Mouse (Mus musculus) liver, postnatal 0 days (tissue): Measurements from ENCODE around the gene Gse1. TPM values are rescaled to one million over a fixed set of nuclear protein-coding genes. Genes with fewer than 3 reads are reported as not detected.

Experiments
- ATAC-seq: fragments of 200-750 bp; cut with Nextera tagmentation; 2 replicates; pipeline ENCODE4 v1.8.0; 2017; ENCODE audit warnings: mild to moderate bottlenecking, moderate library complexity
- DNase-seq: peaks from one replicate; pipeline ENCODE4 v3.0.0-alpha.2; 2016
- H3K27ac ChIP-seq: fragments of 300-500 bp; sonication (generic); 2 replicates; pipeline ENCODE4 v1.5.1; 2014; ENCODE audit warnings: antibody characterized with exemption, moderate library complexity, mild to moderate bottlenecking, low read depth
- H3K27me3 ChIP-seq: fragments of 300-500 bp; sonication (generic); 2 replicates; pipeline ENCODE4 v1.6.1; 2014; ENCODE audit warnings: low read length, control low read depth, mixed read lengths; ENCODE audit not compliant: insufficient read depth
- H3K36me3 ChIP-seq: fragments of 300-500 bp; sonication (generic); replicated peaks from 2 replicates; pipeline ENCODE4 v1.6.1; 2014; ENCODE audit warnings: mild to moderate bottlenecking, control low read depth, low read length, moderate library complexity, mixed read lengths; ENCODE audit not compliant: insufficient read depth
- H3K4me1 ChIP-seq: fragments of 300-500 bp; sonication (generic); 2 replicates; pipeline ENCODE4 v1.6.1; 2014; ENCODE audit warnings: antibody characterized with exemption, mild to moderate bottlenecking, control low read depth; ENCODE audit not compliant: insufficient read depth
- H3K4me2 ChIP-seq: fragments of 300-500 bp; sonication (generic); 2 replicates; pipeline ENCODE4 v1.6.1; 2014; ENCODE audit warnings: low read depth, mild to moderate bottlenecking, low read length, moderate library complexity, mixed read lengths
- H3K4me3 ChIP-seq: fragments of 300-500 bp; sonication (generic); 2 replicates; pipeline ENCODE4 v1.5.1; 2014; ENCODE audit warnings: low read depth, low read length
- H3K9ac ChIP-seq: fragments of 300-500 bp; sonication (generic); replicated peaks from 2 replicates; pipeline ENCODE4 v1.6.1; 2014; ENCODE audit warnings: mild to moderate bottlenecking, moderate library complexity
- H3K9me3 ChIP-seq: fragments of 300-500 bp; sonication (generic); 2 replicates; pipeline ENCODE4 v1.6.1; 2016; ENCODE audit warnings: mild to moderate bottlenecking, control low read depth, low read length, mixed read lengths
- CTCF ChIP-seq: sonication (generic); IDR thresholded peaks from 2 replicates; pipeline ENCODE4 v1.5.1; 2016; ENCODE audit warnings: antibody characterized with exemption, low read depth
- EP300 ChIP-seq: IDR thresholded peaks from 2 replicates; pipeline ENCODE4 v1.6.1; 2016; ENCODE audit warnings: antibody characterized with exemption, low read depth, mild to moderate bottlenecking
- WGBS: fragments of 180-500 bp; shearing (Covaris S2); extraction: QIAGEN DNeasy Blood & Tissue Kit; methylation state at CpG from one replicate; pipeline ENCODE4 v1.1.7; 2014; ENCODE audit not compliant: insufficient replicate concordance; 5-methylcytosine and 5-hydroxymethylcytosine counted together
- polyA plus RNA-seq: library from polyadenylated mRNA; unstranded; fragments of >200 nt; fragmentation: Nextera tagmentation; extraction: Ambion mirVana; gene quantifications from 2 replicates; pipeline ENCODE4 v1.2.1, GENCODE M21; 2015

Gse1 gene
- polyA plus RNA-seq, 1 experiment from 2014 or later: 7.7 TPM

- DNase-seq (no peak), ATAC-seq (no peak)
- peaks cover 22% of the 10 kb centered on the region for H3K4me1 ChIP-seq
- TF ChIP-seq EP300: no peak
- TF ChIP-seq CTCF: no peak
- WGBS: 71% methylated on average over 4 of the region's 4 CpGs
- peaks cover 2% of the 10 kb centered on the region; the same call in 1 of the 2 replicates for H3K9me3 ChIP-seq
- H3K4me2 ChIP-seq: no peak overlapping the region
- H3K36me3 ChIP-seq: no peaks in the 10 kb centered on the region
- no peak overlapping the region for H3K4me3 ChIP-seq
- no peaks in the 10 kb centered on the region for H3K27me3 ChIP-seq
- H3K9ac ChIP-seq: 0 out of 2 replicates have a peak overlapping the region, but pooled peaks have one; percentile 34
- no peak overlapping the region for H3K27ac ChIP-seq
These were observed 153.6 kb downstream of the Gse1 start for GRCm38 (mm10) chr8:120381865-120382264.

DNA sequence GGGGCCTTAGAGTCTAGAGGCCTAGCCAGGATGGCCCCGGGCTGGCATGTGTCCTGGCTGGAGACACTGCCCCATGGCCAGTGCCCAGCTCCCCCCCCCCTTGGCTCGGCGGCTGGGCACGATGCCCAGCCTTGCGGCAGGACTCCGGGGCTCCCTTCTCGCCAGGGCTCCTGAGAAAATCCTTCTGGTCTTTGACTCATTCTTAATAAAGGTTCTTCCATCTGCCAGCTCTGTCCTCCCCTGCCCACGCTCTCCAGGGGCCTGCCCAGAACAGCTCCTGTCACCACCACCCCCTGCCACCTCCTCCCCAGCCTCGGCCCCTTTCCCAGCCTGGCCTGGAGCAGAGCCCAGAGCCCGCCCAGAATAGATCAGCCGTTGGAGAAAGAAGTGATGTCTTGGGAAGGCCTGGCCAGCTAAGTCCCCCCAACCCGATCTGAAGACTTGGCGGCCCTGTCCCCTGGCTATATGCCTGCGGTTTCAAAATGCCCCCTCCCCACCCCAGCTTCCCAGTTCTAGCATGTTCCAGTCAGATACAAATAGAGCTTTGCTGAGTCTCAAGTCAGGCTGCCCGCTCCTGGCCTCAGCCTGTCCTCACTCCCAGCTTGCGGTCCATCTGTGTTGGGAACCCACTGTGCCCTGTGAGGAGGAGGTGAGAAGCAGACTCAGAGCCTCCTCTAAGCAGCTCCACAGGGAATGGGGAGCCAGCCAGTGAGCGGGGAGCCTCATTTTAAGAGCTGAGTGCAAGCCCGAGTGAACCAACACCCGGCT, 154.4 kb downstream of the Gse1 start:
- H3K27me3 ChIP-seq: no peaks in the 10 kb centered on the region
- H3K4me3 ChIP-seq: no peak overlapping the region
- H3K4me1 ChIP-seq: peaks cover 14% of the 10 kb centered on the region
- H3K36me3 ChIP-seq: no peaks in the 10 kb centered on the region
- 0 out of 2 replicates have a peak overlapping the region, but pooled peaks have one; percentile 34 for H3K9ac ChIP-seq
- peaks cover 2% of the 10 kb centered on the region; the same call in 1 of the 2 replicates for H3K9me3 ChIP-seq
- no peak for TF ChIP-seq CTCF
- no peak for TF ChIP-seq EP300
- no peak overlapping the region for H3K27ac ChIP-seq
- no peak for ATAC-seq
- WGBS: 74% methylated on average over 19 of the region's 19 CpGs
- no peak for DNase-seq
- H3K4me2 ChIP-seq: no peak overlapping the region

- H3K36me3 ChIP-seq: no peaks in the 10 kb centered on the region
- no peak for TF ChIP-seq EP300
- no peak for TF ChIP-seq CTCF
- 79% methylated on average over 6 of the region's 6 CpGs for WGBS
- no peak overlapping the region for H3K4me3 ChIP-seq
- no peak overlapping the region for H3K4me2 ChIP-seq
- H3K27ac ChIP-seq: no peak overlapping the region
- peaks cover 9% of the 10 kb centered on the region for H3K4me1 ChIP-seq
- no peak overlapping the region for H3K9ac ChIP-seq
- ATAC-seq (no peak), DNase-seq (no peak)
- H3K27me3 ChIP-seq: no peaks in the 10 kb centered on the region
- H3K9me3 ChIP-seq: peaks cover 2% of the 10 kb centered on the region; the same call in 1 of the 2 replicates
These were observed 154.9 kb downstream of the Gse1 start for GRCm38 (mm10) chr8:120383204-120383560.

DNA sequence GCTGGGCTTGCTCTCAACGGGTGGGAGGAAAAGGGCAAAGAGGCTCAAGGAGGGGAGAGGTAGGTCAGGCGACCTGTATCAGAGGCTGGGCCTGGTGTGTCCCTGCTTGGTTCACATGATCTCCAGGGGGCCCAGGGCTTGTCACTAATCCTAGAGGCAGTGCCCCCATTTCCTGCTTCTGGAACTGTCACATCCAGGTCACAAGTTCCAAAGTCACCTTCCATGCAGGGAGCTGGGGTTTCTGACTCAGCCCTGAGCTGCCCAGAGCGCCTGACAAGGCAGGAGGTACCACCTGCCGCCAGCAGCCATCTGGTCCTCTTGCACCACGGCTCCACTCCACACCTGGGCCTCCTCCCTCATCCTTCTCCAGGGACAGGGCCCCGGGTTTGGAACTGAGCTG, 155.5 kb downstream of the Gse1 start:
- no peaks in the 10 kb centered on the region for H3K27me3 ChIP-seq
- no peak for TF ChIP-seq EP300
- no peak for TF ChIP-seq CTCF
- no peaks in the 10 kb centered on the region for H3K36me3 ChIP-seq
- H3K9me3 ChIP-seq: peaks cover 2% of the 10 kb centered on the region; the same call in 1 of the 2 replicates
- H3K4me3 ChIP-seq: no peak overlapping the region
- DNase-seq: no peak
- no peak overlapping the region for H3K4me2 ChIP-seq
- H3K9ac ChIP-seq: no peak overlapping the region
- WGBS: 58% methylated on average over 6 of the region's 6 CpGs
- H3K27ac ChIP-seq: no peak overlapping the region
- ATAC-seq: no peak
- H3K4me1 ChIP-seq: peaks cover 7% of the 10 kb centered on the region; the same call in 1 of the 2 replicates

DNA sequence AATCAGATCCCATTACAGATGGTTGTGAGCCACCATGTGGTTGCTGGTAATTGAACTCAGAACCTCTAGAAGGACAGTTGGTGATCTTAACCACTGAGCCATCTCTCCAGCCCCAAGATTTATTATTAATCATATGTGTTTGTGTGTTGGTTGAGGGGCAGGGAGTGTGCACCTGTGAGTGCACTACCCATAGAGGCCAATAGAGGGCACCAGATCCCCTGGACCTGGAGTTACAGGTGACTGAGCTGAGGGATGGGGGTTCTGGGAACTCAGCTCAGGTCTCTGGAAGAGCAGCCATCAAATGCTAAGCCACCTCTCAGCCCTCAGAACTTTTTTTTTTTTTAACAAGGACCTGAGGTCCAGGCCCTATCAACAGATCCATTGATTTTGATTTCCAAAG, 156.5 kb downstream of the Gse1 start:
- Histone ChIP-seq H3K9ac (no peak overlapping the region), H3K9me3 (peaks cover 2% of the 10 kb centered on the region; the same call in 1 of the 2 replicates), H3K4me3 (no peak overlapping the region), H3K27me3 (no peaks in the 10 kb centered on the region), H3K36me3 (no peaks in the 10 kb centered on the region), H3K27ac (no peak overlapping the region), H3K4me1 (peaks cover 3% of the 10 kb centered on the region; the same call in 1 of the 2 replicates), H3K4me2 (no peak overlapping the region)
- ATAC-seq (no peak), DNase-seq (no peak)
- TF ChIP-seq CTCF: peak; percentile 61
- TF ChIP-seq EP300: no peak

DNA sequence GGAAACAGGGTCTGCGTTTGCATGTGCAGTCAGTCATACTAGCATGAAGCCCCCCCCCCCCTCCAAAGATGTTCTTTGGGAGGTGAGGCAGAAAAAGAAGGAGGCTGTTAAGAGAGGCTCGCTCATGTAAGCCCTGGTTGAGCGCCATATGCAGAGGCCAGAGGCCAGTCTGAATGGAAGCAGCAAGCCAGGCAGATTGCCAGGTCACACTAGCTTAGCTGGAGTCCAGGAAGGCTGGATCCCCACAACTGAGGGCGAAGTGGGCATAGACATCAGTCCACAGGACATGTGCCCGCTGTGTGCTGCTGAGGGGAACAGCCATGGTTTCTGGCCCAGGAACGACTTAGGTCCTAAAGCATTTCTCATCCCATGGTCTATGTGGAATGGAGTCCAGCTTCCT, 160.0 kb downstream of the Gse1 start:
- H3K4me3 ChIP-seq: no peak overlapping the region
- no peak overlapping the region for H3K4me2 ChIP-seq
- ATAC-seq (no peak), DNase-seq (no peak)
- no peak overlapping the region for H3K9ac ChIP-seq
- no peak for TF ChIP-seq EP300
- no peak for TF ChIP-seq CTCF
- H3K27ac ChIP-seq: no peak overlapping the region
- no peaks in the 10 kb centered on the region for H3K27me3 ChIP-seq
- 93% methylated on average over 6 of the region's 6 CpGs for whole genome bisulfite sequencing
- no peaks in the 10 kb centered on the region for H3K36me3 ChIP-seq
- peaks cover 3% of the 10 kb centered on the region; the same call in 1 of the 2 replicates for H3K4me1 ChIP-seq
- H3K9me3 ChIP-seq: peaks cover 2% of the 10 kb centered on the region; the same call in 1 of the 2 replicates
